Mouse (Mus musculus): ENCODE data around the gene Sp6.

The Sp6 gene

GRCm38 (mm10) chr11:97013121-97013670, at the start of gene Sp6:
Gene Sp6, plus strand, starts transcription at chr11:97013394.
- DNase-seq (ENCODE audit: low spot score in 2 of 2) = no peak

- peak; percentile 77 to 87 for DNase-seq (ENCODE audit: low spot score in 2 of 2)
These were observed 49.6 kb upstream of the Sp6 start for GRCm38 (mm10) chr11:96963580-96963979.

- no peak for DNase-seq (ENCODE audit: low spot score in 2 of 2)
These were observed 47.0 kb upstream of the Sp6 start for GRCm38 (mm10) chr11:96966172-96966571.

- DNase-seq (ENCODE audit: low spot score in 2 of 2) = no peak
These were observed 46.2 kb upstream of the Sp6 start for GRCm38 (mm10) chr11:96966914-96967543.

- no peak for DNase-seq (ENCODE audit: low spot score in 2 of 2)
These were observed 45.5 kb upstream of the Sp6 start for GRCm38 (mm10) chr11:96967544-96968269.

DNA sequence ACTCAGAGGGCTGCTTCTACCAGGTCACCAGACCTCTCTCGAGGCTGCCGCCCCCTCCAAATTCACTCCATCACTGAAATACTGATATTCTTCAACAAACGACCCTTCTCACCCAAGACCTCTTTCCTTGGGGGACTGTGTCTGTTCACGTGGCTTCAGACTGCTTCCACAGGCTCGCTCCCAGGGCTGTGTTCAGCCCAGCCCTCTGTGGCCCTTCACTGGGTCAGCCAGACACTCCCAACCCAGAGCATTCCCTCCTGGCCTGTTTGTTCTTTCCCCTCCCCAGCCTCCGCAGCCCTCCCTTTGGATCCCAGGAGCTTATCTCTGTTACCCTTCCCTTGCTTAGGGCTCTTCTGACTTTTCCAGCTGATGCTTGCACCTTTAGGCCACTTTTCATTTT, 44.7 kb upstream of the Sp6 start:
- no peak for DNase-seq (ENCODE audit: low spot score in 2 of 2)

GRCm38 (mm10) chr11:96969280-96969722, 43.9 kb upstream of the Sp6 start:
- no peak for DNase-seq (ENCODE audit: low spot score in 2 of 2)

GRCm38 (mm10) chr11:96969746-96970145, 43.4 kb upstream of the Sp6 start:
- no peak for DNase-seq (ENCODE audit: low spot score in 2 of 2)

- no peak for DNase-seq (ENCODE audit: low spot score in 2 of 2)
These were observed 42.9 kb upstream of the Sp6 start for GRCm38 (mm10) chr11:96970341-96970740.

DNA sequence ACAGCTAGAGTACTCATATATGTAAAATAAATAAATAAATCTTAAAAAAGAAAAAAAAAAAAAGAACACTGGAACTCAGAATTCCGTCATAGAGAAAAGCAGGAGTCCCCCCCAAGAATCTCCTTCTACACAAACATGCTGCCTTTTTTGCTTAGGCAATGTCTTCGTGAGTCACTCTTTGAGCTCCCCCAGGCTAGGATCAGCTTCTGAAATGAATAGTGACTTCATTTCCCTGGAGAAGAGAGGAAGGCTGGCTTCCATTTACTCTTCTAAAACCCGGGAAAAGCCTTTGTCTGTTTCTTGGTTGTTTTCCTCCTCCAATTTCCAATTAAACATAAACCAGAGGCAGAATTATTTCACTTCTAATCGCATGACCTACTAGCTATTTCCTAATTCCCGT, 40.3 kb upstream of the Sp6 start:
- no peak for DNase-seq (ENCODE audit: low spot score in 2 of 2)

DNA sequence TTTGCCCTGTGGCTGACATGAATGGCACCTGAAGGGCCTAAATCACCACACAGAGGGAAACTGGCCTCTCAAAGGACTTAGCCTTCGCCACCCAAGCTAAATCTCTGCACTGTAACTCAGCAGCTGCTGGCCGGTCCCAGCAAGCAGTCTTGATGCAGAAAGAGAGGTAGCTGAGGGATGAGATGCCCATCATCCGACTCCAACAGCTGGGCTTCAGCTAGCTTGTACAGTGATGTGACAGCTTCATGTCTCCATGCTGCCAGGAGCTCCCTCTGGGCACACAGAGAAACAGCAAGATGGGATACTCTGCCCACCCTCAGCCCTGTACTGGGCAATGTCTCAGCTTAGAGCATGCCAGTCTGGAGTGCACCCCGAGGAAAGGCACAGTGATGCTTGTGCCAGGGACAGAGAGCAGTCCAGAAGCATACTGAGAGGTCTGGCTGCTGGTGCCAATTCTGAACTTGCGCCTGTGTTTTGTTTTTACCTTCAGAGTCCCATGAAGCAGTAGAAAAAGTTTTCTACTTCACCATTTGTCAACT, 39.7 kb upstream of the Sp6 start:
- DNase-seq (ENCODE audit: low spot score in 2 of 2) = peak in 1 of 2 experiments; percentile 32

- DNase-seq (ENCODE audit: low spot score in 2 of 2) = no peak
These were observed 38.4 kb upstream of the Sp6 start for GRCm38 (mm10) chr11:96974813-96975212.

GRCm38 (mm10) chr11:96975511-96976378, 37.4 kb upstream of the Sp6 start:
- DNase-seq (ENCODE audit: low spot score in 2 of 2) = no peak

GRCm38 (mm10) chr11:96976379-96976687, 36.9 kb upstream of the Sp6 start:
- DNase-seq (ENCODE audit: low spot score in 2 of 2) = no peak

DNA sequence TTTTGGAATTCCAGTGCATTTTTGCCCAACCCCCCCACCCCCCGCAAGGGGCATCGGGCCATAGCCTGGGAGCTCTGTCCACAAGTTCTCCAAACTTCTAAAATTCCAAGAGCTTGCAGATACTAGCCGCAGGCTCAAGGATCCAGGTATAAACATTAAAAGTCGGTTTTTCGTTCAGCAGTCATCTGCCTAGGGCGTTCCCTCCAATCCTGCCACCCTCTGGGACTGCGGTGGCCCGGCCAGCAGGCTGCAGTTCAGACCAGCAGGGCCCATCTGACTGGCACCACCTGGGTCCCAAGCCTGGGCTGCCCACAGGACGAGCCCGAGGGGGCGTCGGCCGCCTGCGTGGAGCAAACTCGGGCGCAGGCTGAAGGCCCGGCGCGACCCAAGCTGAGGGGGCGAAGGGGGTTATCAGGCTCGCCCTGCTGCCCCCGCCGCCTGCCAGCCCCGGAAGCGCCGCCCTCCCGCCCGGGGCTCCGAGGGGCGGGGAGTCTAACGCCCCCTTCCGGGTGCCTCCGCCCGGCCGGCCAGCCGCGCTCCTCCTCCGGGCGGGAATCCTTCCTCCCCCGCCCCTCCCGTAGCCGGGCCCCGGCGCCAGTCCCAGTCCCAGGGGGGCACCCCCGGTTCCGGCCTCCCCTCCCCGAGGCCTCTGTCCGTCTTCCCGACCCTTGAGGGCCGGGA, 36.1 kb upstream of the Sp6 start:
- peak; percentile 71 to 87 for DNase-seq (ENCODE audit: low spot score in 2 of 2)

DNA sequence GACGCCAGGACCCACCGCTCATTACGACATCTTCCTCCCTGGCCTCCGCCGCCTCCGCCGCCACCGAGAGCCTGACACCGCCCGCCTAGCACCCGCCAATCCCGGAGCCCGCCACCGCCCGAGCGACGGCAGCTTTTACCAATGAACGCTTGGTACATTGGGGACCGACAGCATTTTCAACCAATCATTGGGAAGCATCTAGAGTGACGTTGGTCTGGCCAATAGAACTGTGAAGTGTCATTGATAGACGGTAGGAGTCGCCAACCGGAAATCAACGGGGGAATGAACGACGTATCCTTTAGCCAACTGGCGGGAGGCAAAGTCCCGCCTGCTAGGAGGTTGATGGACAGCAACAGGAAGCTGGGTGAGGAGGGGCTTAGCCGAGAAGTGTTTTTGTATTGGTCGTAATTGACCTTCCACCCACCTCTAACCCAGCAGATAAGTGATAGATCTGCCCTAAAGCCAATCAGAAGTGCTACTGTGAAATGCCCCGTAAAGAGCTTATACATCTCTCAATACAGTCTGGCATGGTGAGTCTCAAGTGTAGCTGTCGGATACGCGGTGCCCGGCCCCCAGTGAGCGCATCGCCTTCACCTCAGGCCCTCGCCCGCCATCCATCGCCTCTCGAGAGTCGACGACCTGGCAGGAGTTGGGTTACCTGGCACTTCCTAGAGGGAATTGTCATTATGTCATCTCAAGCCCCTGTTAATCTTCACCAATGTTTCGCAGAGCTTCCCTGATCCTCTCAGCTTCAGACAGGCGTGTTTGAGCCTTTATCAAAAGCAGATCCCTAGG, 35.4 kb upstream of the Sp6 start:
- peak; percentile 95 to 98 for DNase-seq (ENCODE audit: low spot score in 2 of 2)

- no peak for DNase-seq (ENCODE audit: low spot score in 2 of 2)
These were observed 34.6 kb upstream of the Sp6 start for GRCm38 (mm10) chr11:96978401-96979246.

DNA sequence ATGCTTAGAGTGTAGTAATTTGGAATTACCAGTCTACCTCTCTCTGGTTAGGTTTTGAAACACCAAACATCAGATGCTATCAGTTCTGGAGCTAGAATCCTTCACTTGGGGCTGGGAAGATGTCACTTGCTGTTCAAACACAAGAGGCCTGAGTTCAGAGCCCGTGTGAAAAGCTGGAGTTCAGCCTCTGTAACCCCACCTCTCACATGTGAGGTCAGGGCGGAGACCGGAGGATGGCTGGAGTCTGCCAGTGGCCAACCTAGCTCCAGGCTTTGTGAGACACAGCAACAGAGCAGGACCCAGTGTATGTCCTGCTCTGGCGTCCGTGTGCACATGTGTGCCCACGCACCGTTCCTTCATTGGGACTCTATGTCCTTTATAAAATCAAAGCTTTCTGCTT, 33.9 kb upstream of the Sp6 start:
- DNase-seq (ENCODE audit: low spot score in 2 of 2) = no peak

- DNase-seq (ENCODE audit: low spot score in 2 of 2) = no peak
These were observed 33.2 kb upstream of the Sp6 start for GRCm38 (mm10) chr11:96980021-96980420.

DNA sequence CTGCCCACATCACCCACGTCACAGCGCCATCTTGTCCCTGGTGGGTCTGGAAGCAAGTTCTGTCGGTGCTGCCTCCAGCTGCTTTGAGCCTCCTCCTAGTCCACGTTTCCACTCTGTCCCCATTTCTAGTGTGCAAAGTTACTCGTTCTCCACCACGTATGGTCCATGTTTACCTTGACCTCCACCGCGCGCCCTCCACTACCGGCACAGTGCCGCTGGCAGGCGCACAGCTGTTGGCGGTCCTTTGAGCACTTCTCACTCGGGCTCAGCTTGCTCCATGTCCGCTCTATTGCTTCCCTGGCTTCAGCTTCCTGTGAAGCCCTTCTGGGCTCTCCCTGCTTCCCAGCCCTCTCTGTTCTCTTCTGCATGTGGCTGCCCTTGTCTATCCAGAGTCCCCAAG, 31.7 kb upstream of the Sp6 start:
- DNase-seq (ENCODE audit: low spot score in 2 of 2) = no peak

All from cerebellum, postnatal 4 days (tissue).